Mouse (Mus musculus): ENCODE data around the gene 1500011B03Rik.
A peak's percentile ranks its signal among the peaks of the same experiment; 100 is the strongest.

Gene 1500011B03Rik

DNA sequence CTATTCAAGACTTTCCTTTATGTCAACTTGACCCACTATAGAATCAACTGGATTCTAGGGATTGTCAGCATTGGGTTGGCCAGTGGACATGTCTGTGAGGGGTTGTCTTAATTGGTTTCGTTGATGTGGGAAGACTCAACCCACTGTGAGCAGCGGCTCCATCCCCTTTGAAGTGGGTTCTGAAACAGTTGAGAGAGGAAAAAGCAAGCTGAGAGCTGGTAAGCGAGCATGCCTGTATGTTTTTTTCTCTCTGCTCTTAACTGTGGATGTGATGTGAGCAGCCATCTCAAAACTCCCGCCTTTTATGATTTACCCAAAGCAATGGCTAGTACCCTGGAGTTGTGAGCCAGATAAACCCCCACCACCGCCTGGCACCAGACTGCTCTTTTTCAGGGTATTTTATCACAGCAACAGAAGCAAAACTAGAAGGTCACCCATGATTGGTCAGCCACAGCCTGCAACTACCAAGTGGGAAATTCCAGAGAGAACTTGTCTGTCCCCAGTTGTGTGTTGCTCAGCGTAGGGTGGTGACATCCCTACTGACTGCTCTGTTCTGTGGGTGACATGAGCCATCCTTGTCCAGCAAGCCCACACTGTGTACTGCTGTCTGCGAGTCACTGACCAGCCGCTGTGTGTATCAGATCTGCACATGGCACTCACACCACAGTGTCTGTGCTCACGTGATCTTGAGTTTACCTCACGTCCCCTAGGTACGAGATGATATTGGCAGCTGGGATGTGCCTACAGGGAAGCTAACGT lies 39.7 kb downstream of the 1500011B03Rik start:
- DNase-seq (ENCODE audit: low read depth, low spot score) = no peak

DNA sequence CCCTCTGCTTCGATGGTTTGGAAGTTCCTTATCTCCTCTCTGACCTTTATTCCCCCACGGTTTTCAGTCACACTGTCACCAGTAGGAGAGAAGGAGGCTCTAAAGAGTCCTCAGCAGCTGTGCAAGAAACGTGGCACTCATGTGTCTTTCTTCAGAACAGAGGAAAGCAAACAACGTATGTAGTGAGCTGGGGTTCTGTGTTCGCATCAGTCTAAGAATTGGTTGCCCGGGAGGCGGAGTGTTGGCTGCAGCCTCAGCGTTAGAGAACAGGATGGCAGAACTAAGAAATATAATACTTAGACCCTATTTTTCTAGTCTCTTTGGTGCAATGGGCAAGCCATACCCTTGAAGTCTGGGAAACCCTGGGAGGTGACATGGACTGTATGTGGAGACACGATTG lies 40.3 kb downstream of the 1500011B03Rik start:
- DNase-seq (ENCODE audit: low read depth, low spot score) = no peak

DNA sequence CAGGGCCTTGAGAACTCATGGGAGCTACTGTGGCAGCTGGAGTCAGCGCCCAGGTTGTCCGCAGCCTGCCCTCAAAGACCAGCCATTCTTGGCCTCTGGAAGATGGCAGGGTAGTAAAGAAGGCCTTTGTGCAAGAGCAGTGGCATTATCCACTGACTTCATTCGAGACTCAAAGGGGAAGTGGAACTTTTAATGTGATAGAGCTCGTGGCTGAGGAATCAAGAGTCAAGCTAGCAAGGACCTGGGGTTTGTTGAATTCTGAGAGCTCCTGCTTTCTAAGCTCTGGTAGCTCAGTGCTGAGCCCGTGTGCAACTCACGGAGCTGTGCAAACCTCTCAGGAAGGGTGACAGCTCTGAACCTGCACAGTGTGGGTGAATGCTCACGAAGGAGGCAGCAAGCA lies 42.4 kb downstream of the 1500011B03Rik start:
- DNase-seq (ENCODE audit: low read depth, low spot score) = no peak

DNA sequence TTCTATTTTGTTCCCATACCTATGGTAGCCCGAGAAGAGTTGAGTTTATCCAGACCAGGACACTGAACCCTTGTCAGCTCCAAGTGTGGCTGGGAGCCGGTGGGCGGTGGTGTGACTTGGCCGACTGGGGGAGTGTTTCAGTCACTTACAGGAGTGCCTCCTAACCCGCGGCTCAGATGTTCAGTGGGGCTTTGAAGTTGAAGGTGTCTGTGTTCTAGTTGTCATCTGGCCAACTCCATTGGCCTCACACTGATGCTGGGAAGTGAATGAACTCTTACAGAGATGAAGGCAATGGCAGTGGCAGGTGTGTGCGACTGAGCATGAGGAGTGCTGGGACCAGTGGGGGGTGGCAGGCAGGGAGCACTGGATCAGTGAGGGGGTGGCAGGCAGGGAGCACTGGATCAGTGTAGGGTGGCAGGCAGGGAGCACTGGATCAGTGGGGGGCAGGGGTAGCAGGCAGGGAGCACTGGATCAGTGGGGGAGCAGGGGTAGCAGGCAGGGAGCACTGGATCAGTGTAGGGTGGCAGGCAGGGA lies 43.2 kb downstream of the 1500011B03Rik start:
- DNase-seq (ENCODE audit: low read depth, low spot score) = no peak

DNA sequence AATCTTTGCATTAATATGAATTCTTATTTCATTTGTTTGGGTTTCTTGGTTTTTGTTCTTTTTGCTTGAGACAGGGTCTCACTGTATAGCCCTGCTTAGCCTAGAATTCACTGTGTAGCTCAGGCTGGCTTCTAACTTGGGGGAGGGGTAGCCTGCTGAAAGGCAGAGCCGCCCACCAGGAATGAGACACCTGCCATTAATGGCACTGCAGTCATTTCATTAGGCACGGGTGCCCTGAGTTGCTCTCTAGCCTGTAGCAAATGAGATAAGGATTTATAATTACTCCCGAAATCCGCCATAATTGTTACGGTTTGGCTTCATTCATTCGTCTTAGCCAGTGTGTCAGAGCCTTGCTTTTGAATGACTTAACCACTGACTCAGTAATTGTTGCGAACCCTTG lies 47.1 kb downstream of the 1500011B03Rik start:
- DNase-seq (ENCODE audit: low read depth, low spot score) = no peak

DNA sequence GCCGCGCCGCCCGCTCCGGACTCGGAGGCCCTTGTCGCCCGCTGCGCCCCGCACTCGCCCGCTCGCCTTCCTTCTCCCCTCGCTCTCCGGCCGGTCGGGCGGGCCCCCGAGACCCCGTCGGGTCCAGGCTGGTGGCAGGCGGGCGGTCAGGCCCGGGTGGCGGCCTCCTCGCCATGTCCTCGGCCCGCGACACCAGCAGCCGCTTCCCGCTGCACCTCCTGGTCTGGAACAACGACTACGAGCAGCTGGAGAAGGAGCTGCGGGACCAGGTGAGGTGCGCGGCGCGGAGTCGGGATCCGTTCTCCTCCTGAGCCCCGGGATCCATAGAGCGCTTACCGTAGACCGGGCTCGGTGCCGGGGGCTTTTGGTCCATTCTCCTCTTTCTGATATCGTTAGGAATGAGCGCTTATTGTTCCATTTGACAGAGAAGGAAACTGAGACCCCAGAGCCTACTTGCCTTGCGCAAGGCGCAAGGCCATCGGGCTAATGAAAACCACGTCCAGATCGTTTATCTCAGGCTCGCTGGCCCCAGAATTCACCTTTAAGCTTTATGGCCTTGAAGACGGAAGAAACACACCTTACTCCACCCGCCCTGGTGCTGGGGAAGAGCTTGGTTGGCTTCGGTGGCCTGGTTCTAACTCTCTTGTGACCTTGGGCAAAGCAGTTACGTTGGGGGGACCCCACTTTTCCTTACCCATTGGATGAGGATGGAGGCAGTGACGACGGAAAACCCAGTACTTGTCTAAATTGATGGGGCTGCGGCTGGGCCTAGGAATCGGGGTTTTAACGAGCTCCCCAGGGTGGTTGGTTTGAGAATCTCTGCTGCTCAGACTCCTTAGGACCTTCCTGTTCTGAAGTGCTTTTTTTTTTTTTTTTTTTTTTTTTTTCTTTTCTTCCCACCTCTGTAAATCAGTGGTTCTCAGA lies 48.0 kb downstream of the 1500011B03Rik start, which contains the start of gene Git2:
TSS of gene Git2 (minus strand) at position 462 of the 924 bp plus-strand sequence.
- DNase-seq (ENCODE audit: low read depth, low spot score) = peak; percentile 58

DNA sequence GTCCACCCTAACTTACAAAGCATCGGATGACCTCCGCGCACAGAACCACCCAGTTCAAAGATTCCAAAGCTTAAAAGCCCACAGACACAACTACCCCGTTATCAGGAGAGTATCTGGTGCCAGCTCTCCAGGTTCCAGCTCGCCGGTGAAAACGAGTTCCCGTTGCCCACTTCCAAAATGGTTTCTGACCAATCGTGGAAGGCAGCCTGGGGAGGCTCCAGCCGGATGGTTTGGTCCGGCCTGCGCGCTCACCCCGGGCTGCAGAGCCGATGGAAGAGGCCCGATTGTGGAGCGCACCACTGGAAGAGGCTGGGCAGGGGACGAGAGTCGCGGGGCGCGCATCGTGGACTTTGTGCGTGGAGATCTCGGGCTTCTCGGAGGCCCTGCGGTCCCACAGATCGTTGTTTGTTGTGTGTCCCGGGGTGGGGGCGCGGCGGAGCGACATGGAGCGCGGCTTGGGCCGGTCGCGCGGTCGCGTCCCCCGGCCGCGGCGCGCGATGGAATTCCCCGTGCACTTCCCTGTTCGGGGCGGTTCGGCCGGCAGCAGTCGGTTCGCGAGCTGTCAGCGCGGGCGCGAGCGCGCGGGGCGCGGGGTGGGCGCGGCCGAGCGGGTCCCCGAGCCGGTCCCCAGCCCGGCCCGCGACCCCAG lies 48.7 kb downstream of the 1500011B03Rik start, which contains the start of gene Ankrd13a:
TSS of gene Ankrd13a (plus strand) at position 275 of the 649 bp plus-strand sequence.
- peak; percentile 93 for DNase-seq (ENCODE audit: low read depth, low spot score)

DNA sequence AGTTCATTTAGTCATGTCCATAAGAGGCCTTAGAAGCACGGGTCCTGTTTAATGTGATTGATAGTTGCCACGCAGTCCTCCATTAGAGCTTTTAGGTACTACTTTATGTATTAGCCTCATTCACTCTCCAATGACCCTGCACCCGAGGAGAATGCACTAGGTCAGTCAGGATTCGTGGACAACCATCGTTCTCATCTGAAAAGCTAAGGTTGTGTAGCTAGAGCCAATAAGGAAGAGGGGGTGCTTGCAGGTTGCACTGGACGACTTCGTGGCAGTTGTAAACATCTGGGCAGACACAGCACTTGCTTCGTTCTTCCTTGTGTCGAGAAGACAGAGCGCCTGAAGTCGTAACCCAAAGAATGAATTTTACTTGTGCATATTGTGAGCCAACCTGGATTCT lies 49.5 kb downstream of the 1500011B03Rik start:
- DNase-seq (ENCODE audit: low read depth, low spot score) = peak; percentile 64

DNA sequence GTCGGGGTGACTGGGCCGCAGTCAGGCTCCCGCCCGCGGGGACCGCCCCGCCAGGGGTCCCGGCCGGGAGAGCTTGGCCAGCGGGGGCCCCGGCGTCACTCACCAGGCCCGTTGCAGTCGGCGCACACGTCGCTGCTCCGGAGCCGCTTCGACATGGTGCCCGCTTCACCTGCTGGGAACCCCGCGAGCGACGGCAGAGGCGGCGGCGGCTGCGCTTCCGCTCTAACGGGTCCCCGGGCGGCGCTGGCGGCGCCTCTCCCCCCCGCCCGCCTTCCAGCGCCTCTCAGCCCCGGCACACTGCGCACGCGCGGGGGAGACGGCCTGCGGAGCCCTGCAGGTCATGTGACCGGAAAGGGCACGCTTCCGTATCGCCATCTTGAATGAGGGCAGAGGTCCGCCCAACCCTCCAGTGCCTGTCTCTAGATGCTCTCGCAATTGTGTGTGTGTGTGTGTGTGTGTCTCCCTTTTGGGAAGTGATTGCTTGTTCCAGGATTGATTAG lies 50.0 kb downstream of the 1500011B03Rik start:
- DNase-seq (ENCODE audit: low read depth, low spot score) = peak; percentile 98

DNA sequence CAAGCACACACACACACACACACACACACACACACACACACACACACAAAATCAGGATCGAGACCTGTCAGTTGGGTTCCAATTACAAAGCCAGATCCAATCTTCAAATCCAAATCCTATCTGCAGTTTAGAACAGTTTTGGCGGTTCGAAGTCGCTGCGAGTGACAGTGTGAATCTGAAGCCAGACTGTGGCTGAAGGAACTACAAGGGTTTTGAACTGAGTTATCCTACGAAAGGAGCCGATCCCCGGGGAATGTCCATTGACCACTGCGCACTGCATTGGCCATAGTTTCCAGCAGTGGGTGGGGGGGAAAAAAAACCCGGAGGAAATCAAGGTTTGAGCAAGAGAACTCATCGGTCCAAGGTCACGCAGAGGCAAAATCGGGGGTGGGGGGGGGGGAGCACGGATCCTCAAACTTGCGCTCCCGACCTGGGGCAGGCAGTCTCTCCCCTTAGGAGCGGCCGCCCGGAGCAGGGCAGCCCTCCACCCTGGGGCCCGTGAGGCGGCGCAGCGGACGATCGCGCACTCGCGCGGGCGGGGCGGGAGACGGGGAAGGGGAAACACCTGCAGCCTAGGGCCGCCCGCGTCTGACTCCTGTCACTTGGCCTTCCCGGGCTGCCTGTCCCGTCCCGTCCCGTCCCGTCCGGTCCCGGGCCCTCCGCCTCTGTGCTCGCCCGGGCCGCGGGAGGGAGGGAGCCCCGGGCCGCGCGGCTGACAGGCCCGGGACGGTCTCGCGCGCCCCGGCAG lies 50.6 kb downstream of the 1500011B03Rik start:
- peak; percentile 60 for DNase-seq (ENCODE audit: low read depth, low spot score)

DNA sequence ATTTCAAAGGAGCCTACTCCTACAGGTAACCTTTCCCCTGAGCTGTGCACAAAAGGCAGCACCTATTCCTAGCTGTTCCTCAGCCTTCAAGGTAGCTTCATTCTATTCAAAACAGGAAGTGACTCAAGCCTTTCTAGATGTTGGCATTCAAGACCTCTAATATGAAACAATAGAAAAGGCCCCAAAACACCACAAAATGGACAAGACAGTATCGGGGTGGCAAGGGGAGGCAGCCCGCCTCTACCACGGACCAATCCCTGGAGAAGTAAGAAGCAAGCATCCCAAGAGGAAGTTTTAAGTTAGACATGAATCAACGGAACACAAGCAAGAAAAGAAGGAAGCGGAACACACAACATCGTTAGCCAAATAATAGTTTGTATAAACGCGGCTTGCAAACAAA lies 51.5 kb downstream of the 1500011B03Rik start:
- peak; percentile 21 for DNase-seq (ENCODE audit: low read depth, low spot score)

DNA sequence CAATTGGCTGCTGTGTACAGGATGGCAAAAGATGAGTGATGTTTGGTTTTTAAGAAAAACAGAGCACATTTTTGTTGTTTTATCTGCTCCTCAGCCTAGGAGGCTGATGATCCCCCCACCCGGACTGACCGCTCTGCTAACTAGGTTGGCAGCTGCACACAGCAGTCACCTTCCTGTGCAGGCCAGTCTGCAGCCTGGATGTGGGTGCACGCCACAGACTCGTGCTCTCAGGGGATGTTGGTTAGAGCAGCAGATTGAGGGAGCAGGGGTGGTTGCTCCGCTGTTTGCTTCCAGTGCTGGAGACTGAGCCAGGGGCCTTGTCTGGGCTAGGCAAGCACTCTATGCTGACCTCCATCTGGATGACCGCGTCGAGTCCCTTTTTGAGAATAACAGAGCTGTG lies 53.5 kb downstream of the 1500011B03Rik start:
- DNase-seq (ENCODE audit: low read depth, low spot score) = no peak

DNA sequence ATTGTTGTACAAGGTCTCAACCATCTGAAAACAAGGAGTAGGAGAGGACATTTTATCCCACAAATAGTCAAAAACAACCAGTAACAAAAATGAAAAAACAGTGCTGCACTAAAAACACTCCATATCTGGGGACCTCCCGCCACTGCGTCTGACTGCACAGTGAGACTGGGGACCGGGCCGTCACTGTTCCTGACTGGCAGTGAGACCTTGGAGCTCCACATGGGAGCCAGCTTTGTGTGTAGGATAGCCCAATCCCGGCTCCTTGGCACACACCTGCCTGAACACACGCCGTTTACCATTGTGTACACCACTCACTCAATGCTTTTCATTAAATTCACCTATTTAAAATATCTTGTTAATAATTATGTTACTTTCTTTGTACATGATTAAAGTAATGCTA lies 56.1 kb downstream of the 1500011B03Rik start:
- no peak for DNase-seq (ENCODE audit: low read depth, low spot score)

DNA sequence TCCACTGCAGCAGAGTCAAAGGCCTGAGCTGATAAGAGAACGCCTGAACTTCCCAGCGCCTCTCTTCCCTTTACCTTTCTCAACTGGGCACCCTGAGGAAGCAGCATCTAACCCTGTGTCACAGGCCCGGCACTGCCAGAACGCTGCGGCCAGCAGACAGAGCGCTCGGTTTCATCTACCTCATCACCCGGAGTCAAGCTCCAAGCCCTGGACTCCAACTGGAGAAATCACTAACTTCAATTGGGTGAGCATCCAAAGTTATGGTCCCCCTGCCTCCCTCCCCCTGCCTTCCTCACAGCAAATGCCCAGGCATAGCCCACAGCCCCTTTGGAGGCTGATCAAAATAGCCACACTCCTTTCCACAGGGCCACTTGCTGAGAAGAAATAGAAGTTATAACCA lies 56.6 kb downstream of the 1500011B03Rik start:
- DNase-seq (ENCODE audit: low read depth, low spot score) = no peak

DNA sequence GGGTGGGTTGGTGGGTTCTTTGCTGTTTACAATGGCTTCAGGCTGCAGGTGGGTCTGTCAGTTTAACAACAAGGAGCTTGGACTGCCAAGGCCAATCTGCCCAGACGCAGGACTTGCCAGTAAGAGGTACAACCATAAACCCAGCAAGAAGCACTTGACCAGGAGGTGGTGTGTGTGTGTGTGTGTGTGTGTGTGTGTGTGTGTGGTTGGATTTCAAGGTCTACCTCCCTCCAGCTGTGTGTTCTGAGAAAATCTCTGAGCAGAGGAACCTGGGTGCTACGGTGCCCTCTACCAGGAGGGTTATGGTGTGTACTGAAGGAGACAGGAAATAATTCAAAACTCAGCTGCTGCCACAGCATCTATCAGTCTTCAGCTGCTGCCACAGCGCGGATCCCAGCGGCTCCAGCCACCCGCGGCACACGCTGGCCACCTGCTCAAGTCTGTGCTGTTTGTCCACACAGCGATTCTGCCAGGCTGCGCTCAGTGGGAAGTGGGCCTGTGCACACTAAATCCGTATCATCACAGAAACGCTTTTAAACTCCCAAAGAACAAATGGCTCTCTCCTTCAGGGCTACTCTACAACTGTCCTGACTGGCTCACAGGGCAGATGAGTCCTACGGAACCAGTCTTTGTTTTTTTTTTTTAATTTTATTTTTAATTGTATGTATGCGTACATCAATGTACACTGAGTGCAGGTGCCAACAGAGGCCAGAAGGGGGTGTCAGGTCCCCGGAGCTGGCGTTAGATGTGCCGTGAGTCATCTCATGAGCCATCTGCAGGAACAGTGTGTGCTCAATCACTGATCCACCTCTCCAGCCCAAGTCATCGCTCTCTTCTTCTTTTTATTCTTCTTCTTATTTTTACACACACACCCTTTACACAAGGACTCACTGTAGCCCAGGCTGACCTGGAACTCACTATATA lies 58.2 kb downstream of the 1500011B03Rik start:
- peak; percentile 54 for DNase-seq (ENCODE audit: low read depth, low spot score)

DNA sequence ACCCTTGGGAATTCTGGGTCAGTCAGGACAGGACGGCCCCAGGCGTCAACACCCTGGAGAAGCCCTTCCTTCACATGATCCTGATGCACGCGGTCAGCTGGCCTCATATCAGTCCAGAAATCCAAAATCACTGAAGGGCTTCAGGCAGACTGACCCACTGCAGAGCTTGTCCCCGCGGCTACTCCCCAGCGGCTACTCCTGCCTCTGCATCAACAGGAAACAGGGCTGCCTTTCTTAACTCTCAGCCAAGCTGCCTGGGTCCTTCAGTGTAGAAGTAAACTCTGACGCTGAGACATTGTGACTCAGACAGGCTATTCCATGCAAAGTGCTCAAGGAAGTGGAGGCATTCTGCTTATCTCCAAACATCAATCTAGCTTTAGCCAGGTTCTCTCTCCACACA lies 61.3 kb downstream of the 1500011B03Rik start:
- peak; percentile 38 for DNase-seq (ENCODE audit: low read depth, low spot score)

DNA sequence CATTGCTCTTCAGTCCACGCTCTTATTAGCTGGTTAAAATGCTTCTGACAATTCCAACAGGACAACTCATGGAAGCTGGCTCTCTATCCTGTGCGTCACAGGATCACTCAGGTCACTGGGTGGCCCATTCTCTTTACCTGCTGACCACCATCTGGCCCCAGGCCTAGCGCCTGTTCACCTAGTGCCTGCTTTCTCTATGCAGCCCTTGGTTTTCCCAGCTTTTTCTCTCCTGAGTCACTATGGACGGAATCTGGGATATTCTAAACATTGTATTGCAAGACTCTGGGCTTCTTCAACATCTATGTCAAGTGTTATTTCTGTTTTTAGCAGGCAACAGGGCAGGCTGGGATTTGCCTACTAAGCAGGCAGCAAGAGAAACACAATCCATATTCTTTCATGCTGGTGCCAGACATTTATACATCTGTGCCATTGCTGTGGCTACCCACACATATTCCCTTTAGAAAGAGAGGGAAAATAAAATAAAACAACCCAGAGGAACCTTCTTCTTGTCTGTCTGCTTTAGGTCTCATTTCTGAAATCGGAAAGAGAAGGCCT lies 63.7 kb downstream of the 1500011B03Rik start:
- no peak for DNase-seq (ENCODE audit: low read depth, low spot score)

Measured in 3T3-L1 (cell line).